Mouse (Mus musculus): ENCODE data around the gene Hspa1a. TPM values are rescaled to one million over a fixed set of nuclear protein-coding genes. Genes with fewer than 3 reads are reported as not detected.

Gene Hspa1a
- polyA plus RNA-seq, 1 experiment: 12.0 TPM

DNA sequence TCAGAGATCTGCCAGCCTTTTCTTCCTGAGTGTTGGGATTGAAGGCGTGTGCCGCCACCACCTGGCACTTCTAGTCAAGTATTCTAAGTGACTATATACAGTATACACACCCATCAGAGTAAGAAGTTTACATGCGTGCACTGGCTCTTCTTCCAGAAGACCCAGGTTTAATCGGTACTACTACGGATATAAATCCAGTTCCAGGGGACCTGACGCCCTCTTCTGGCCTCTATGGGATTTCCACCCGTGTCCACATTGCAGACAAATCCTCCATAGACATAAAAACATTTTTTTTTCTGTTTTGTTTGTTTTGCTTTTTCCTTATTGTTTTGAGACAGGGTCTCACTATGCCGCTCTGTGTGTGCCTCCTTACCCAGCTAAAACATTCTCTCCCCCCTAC is 24.4 kb downstream of the Hspa1a start:
- Histone ChIP-seq H3K4me3 (ENCODE audit: insufficient read depth, low read length) (no peak overlapping the region), H3K4me1 (ENCODE audit: control insufficient read depth, insufficient read depth, low read length) (peaks cover 3% of the 10 kb centered on the region), H3K27ac (ENCODE audit: insufficient read depth, low read length) (no peak overlapping the region)
- TF ChIP-seq POLR2A (IDR thresholded peaks at IDR 0.05; ENCODE audit: extremely low read depth, insufficient read depth, low read length) (no peak), CTCF (IDR thresholded peaks at IDR 0.05; ENCODE audit: extremely low read depth, insufficient read depth, low read length) (peak; percentile 30; the same call in 1 of the 2 replicates)

DNA sequence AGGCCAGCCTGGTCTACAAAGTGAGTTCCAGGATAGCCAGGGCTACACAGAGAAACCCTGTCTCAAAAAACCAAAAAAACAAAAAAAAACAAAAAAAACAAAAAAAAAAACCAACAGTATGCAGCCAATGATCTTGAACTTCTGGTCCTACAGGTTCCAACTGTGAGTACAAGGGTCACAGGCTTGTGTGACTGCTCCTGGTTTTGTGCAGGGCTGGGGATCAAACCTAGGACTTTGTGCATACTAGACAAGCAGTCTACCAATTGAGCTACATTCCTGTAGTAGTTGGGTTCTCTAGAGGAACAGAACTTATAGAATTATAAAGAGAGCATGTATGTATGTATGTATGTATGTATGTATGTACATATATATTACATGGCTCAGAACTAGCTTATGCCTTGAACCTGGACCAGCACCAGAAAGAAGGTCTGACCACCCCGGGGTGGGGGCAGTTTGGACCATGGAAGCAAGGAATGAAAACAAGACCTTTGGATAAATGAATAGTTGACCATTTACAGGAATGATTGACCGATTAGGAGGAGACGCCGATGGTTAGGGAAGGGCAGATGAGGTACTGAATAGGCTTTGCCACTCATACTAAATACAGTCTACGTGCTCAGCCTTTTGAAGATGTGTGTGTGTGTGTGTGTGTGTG is 25.3 kb downstream of the Hspa1a start:
- Histone ChIP-seq H3K27ac (ENCODE audit: insufficient read depth, low read length) (no peak overlapping the region), H3K4me3 (ENCODE audit: insufficient read depth, low read length) (no peak overlapping the region), H3K4me1 (ENCODE audit: control insufficient read depth, insufficient read depth, low read length) (peaks cover 3% of the 10 kb centered on the region)
- TF ChIP-seq CTCF (IDR thresholded peaks at IDR 0.05; ENCODE audit: extremely low read depth, insufficient read depth, low read length) (no peak), POLR2A (IDR thresholded peaks at IDR 0.05; ENCODE audit: extremely low read depth, insufficient read depth, low read length) (no peak)

DNA sequence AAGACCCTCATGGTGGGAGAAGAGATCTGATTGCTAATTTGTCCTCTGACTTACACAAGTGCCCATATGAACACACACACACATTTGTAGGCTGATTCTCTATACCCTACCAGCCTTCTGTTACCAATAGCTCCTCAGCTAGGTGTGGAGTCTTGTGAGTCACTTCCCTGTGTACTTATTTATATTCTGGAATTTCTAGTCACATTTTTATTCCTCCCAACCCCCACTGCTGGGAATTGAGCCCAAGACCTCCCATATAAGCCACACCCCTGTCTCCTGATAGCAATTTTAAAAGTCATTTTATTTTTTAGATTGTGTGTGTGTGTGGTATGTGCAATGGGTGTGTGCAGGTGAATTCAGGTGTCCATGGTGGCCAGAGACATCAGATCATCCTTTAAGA is 27.6 kb downstream of the Hspa1a start:
- Histone ChIP-seq H3K4me3 (ENCODE audit: insufficient read depth, low read length) (no peak overlapping the region), H3K4me1 (ENCODE audit: control insufficient read depth, insufficient read depth, low read length) (no peaks in the 10 kb centered on the region), H3K27ac (ENCODE audit: insufficient read depth, low read length) (no peak overlapping the region)
- TF ChIP-seq POLR2A (IDR thresholded peaks at IDR 0.05; ENCODE audit: extremely low read depth, insufficient read depth, low read length): no peak
- no peak for TF ChIP-seq CTCF (IDR thresholded peaks at IDR 0.05; ENCODE audit: extremely low read depth, insufficient read depth, low read length)

DNA sequence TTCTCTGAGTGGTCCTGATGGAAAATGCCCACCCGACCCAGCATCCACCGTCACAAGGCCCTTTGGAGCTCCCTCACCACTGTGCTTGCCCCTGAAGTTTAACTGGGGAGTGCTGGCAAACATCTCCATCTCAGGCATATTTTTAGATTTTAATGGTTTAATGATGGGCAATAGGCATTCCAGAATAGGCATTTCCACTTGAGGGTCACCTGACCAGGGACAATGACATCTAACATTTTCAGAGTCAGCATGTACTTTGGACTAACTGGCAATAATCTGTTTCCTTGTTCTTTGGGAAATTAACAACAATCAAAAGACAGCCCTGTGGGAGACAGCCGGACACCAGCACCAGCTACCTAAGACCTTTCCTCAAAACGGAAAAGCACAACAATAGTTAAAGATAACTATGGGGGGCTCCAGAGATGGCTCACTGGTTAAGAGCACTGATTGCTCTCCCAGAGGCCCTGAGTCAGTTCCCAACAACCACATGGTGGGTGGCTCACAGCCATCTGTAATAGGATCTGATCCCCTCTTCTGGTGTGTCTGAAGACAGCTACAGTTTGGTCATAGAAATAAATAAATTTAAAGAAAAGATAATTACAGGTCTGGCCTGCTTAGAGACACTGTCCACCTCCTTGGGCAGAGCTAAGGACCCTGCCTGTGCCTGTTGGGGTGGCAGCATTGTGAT is 28.7 kb downstream of the Hspa1a start:
- Histone ChIP-seq H3K4me3 (ENCODE audit: insufficient read depth, low read length) (no peak overlapping the region), H3K27ac (ENCODE audit: insufficient read depth, low read length) (no peak overlapping the region), H3K4me1 (ENCODE audit: control insufficient read depth, insufficient read depth, low read length) (no peaks in the 10 kb centered on the region)
- TF ChIP-seq CTCF (IDR thresholded peaks at IDR 0.05; ENCODE audit: extremely low read depth, insufficient read depth, low read length): no peak

DNA sequence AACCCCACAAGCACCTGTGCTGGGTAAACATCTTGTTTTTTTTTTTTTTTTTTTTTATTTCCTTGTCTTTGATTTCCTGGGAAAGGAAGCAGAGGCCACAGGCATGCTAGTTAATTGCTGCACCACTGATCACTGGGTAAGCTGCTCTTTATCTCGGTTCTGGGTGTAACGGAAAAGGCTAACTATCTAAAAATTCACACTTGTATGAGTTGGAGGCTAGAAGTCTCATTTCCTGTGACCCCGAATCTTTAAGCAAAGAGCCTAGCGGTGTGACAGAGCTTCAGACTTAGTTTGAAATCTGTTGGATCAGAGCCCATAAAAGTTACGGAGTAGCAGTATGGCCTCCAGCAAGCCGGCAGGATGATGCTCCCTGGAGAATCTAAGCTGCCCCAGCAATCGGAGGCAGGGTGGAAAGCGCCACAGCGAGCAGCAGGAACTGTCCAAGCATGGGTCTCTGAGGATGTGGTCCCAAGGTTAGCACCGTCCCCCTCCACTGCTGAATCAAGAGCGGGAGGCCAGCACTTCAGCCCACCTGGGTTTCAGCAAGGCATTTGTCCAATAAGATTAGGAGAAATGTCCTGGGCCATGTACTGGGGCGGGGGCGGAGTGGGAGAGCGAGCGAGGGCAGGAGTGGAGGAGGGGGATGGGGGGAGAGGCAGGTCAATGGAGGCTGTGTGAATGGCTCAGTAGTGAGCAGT is 30.5 kb downstream of the Hspa1a start:
- no peaks in the 10 kb centered on the region for H3K4me1 ChIP-seq (ENCODE audit: control insufficient read depth, insufficient read depth, low read length)
- no peak overlapping the region for H3K27ac ChIP-seq (ENCODE audit: insufficient read depth, low read length)
- peak overlapping the region; percentile 31 for H3K4me3 ChIP-seq (ENCODE audit: insufficient read depth, low read length)
- TF ChIP-seq POLR2A (IDR thresholded peaks at IDR 0.05; ENCODE audit: extremely low read depth, insufficient read depth, low read length) (no peak), CTCF (IDR thresholded peaks at IDR 0.05; ENCODE audit: extremely low read depth, insufficient read depth, low read length) (no peak)

DNA sequence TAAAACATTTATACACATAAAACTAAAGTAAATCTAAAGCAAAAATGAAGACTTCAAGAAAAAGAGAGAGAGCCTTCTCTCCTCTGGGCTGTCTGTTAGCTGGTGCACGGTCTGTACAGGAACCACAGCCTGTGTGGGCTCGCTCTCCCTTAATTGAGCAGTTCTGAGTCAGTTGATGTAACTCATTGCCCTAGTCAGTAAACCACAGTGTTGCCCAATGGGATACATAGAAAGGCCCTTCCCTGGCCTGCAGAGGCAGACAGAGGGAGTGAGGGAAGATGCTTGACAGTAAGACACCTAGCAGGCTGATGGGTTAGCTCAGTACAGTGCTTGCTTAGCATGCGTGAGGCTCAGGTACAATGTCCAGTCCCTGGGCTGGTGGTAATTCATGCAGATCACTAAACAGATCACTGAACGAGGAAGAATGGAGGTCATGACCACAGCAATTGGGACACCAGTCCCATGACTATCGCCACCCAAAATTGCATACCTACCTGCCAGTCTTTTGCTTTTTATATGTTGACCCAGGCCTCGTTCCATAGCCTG is 33.9 kb downstream of the Hspa1a start:
- Histone ChIP-seq H3K4me1 (ENCODE audit: control insufficient read depth, insufficient read depth, low read length) (no peaks in the 10 kb centered on the region), H3K27ac (ENCODE audit: insufficient read depth, low read length) (no peak overlapping the region), H3K4me3 (ENCODE audit: insufficient read depth, low read length) (no peak overlapping the region)
- TF ChIP-seq POLR2A (IDR thresholded peaks at IDR 0.05; ENCODE audit: extremely low read depth, insufficient read depth, low read length) (no peak), CTCF (IDR thresholded peaks at IDR 0.05; ENCODE audit: extremely low read depth, insufficient read depth, low read length) (no peak)

DNA sequence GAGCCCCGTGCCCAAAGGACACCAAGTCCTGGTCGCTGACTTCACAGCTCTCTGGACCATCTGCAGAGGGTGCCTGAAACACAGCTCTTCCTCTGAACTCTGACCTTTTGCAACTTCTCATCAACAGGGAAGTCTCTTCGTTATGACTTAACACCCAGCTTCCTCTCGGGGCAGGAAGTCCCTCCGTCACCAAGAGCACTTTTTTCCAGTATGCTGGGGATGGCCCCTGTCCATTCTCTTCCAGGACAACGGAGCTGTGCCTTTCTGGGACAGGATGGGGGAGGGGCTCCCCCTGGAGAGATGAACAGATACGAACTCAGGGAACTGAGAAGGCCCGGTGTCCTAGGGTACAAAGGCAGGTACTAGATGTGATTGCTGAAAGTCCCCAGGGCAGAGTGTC is 37.1 kb downstream of the Hspa1a start:
- no peak overlapping the region for H3K27ac ChIP-seq (ENCODE audit: insufficient read depth, low read length)
- TF ChIP-seq CTCF (IDR thresholded peaks at IDR 0.05; ENCODE audit: extremely low read depth, insufficient read depth, low read length): no peak
- no peak for TF ChIP-seq POLR2A (IDR thresholded peaks at IDR 0.05; ENCODE audit: extremely low read depth, insufficient read depth, low read length)
- no peak overlapping the region for H3K4me3 ChIP-seq (ENCODE audit: insufficient read depth, low read length)
- H3K4me1 ChIP-seq (ENCODE audit: control insufficient read depth, insufficient read depth, low read length): no peaks in the 10 kb centered on the region

DNA sequence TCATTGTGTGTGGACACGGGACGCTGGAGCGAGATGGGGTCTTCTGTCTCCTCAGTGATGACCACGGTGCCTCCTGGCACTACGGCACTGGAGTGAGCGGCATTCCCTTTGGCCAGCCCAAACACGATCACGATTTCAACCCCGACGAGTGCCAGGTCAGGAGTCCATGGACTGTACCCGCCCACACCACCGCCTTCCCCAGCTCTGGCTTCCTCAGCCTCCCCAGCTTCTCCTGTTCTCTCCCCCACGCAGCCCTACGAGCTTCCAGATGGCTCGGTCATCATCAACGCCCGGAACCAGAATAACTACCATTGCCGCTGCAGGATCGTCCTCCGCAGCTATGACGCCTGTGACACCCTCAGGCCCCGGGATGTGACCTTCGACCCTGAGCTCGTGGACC is 37.9 kb downstream of the Hspa1a start:
- no peak overlapping the region for H3K4me3 ChIP-seq (ENCODE audit: insufficient read depth, low read length)
- H3K27ac ChIP-seq (ENCODE audit: insufficient read depth, low read length): no peak overlapping the region
- no peak for TF ChIP-seq CTCF (IDR thresholded peaks at IDR 0.05; ENCODE audit: extremely low read depth, insufficient read depth, low read length)
- TF ChIP-seq POLR2A (IDR thresholded peaks at IDR 0.05; ENCODE audit: extremely low read depth, insufficient read depth, low read length): no peak
- H3K4me1 ChIP-seq (ENCODE audit: control insufficient read depth, insufficient read depth, low read length): no peaks in the 10 kb centered on the region

DNA sequence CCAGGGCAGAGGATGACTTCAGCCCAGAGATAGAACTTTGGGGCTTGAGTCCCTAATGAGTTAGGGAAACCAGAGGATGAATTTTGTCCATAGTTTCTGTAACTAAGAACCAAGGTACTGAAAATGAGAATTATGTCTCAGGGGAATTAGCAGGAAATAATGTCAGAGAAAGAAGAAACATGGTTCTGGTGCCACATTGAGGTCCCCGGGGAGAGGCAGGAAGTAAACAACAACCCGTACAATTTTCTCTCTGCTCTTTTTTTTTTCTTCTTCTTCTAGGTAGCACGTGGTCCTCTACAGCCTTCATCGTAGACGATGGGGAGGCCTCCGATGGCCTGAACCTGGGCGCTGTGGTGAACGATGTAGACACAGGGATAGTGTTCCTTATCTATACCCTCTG is 39.7 kb downstream of the Hspa1a start:
- Histone ChIP-seq H3K4me3 (ENCODE audit: insufficient read depth, low read length) (peak overlapping the region; percentile 91), H3K27ac (ENCODE audit: insufficient read depth, low read length) (no peak overlapping the region), H3K4me1 (ENCODE audit: control insufficient read depth, insufficient read depth, low read length) (no peaks in the 10 kb centered on the region)
- TF ChIP-seq POLR2A (IDR thresholded peaks at IDR 0.05; ENCODE audit: extremely low read depth, insufficient read depth, low read length) (no peak), CTCF (IDR thresholded peaks at IDR 0.05; ENCODE audit: extremely low read depth, insufficient read depth, low read length) (no peak)
